Mouse (Mus musculus) lung, postnatal 0 days (tissue): ENCODE results near the gene Rerg.

Experiments used
- CTCF ChIP-seq: IDR thresholded peaks from 2 replicates; pipeline ENCODE4 v1.5.1; 2016; ENCODE audit warnings: antibody characterized with exemption, mild to moderate bottlenecking
- EP300 ChIP-seq: IDR thresholded peaks from 2 replicates; pipeline ENCODE4 v1.6.1; 2016; ENCODE audit warnings: antibody characterized with exemption, mild to moderate bottlenecking, control low read depth

DNA sequence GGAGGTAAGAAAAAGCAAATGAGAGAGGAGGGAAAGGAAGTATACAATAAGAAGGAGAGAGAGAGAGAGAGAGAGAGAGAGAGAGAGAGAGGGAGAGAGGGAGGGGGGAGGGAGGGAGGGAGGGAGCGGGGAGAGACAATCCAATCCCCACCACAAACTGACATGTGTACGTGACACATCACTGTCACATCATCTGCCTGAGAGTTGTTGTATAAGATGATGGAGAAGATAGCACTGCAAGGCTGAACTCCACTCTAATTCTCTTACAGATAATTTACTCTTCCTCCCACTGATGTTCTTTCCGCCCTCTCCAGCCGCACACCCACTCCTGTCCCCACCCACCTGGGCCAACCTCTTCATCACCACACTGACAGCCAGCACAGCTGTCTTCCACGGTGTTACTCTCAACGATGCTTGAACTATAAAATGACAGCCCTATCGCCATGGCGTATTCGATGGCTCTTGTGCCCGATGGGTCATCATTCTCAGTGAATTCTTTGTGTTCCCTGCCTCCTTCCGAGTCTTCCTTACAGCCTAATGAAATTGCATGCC is 18.2 kb upstream of the Rerg start:
- TF ChIP-seq CTCF (no peak), EP300 (no peak)
